Mouse (Mus musculus) midbrain, embryonic 16.5 days (tissue): ENCODE measurements at regions not wholly inside any gene's neighbourhood (a gene's known extent, or its start where the extent isn't known, plus 50 kb on each side); places are given as distances from the start of the nearest gene placed in this dataset.
A peak's percentile ranks its signal among the peaks of the same experiment; 100 is the strongest.

Experiments used
- ATAC-seq: fragments of 200-750 bp; cut with Nextera tagmentation; 2 replicates; pipeline ENCODE4 v1.8.0; 2017; ENCODE audit warnings: moderate TSS enrichment
- H3K27ac ChIP-seq: fragments of 300-500 bp; sonication (generic); 2 replicates; pipeline ENCODE4 v1.5.1; 2014; ENCODE audit warnings: mild to moderate bottlenecking, low read length, mixed read lengths
- H3K27me3 ChIP-seq: fragments of 300-500 bp; sonication (generic); 2 replicates; pipeline ENCODE4 v1.6.1; 2014; ENCODE audit warnings: low read depth, low read length, mixed read lengths; ENCODE audit not compliant: control insufficient read depth, insufficient read depth
- H3K36me3 ChIP-seq: fragments of 300-500 bp; sonication (generic); 2 replicates; pipeline ENCODE4 v1.6.1; 2014; ENCODE audit warnings: mild to moderate bottlenecking, low read length, moderate library complexity, mixed read lengths; ENCODE audit not compliant: control insufficient read depth, insufficient read depth
- H3K4me1 ChIP-seq: fragments of 300-500 bp; sonication (generic); 2 replicates; pipeline ENCODE4 v1.6.1; 2014; ENCODE audit warnings: mild to moderate bottlenecking, low read length, mixed read lengths; ENCODE audit not compliant: control insufficient read depth, insufficient read depth
- H3K4me2 ChIP-seq: fragments of 300-500 bp; sonication (generic); 2 replicates; pipeline ENCODE4 v1.6.1; 2014; ENCODE audit warnings: mild to moderate bottlenecking, low read length, mixed read lengths
- H3K4me3 ChIP-seq: fragments of 300-500 bp; sonication (generic); 2 replicates; pipeline ENCODE4 v1.5.1; 2014; ENCODE audit warnings: low read depth, mild to moderate bottlenecking, low read length, moderate library complexity, mixed read lengths
- H3K9ac ChIP-seq: fragments of 300-500 bp; sonication (generic); 2 replicates; pipeline ENCODE4 v1.6.1; 2014; ENCODE audit warnings: low read depth, low read length, mixed read lengths
- H3K9me3 ChIP-seq: fragments of 300-500 bp; sonication (generic); replicated peaks from 2 replicates; pipeline ENCODE4 v1.6.1; 2014; ENCODE audit warnings: mild to moderate bottlenecking, low read length, mixed read lengths; ENCODE audit not compliant: control insufficient read depth, poor library complexity, severe bottlenecking
- WGBS: fragments of 180-500 bp; shearing (Covaris S2); extraction: QIAGEN DNeasy Blood & Tissue Kit; methylation state at CpG from one replicate; pipeline ENCODE4 v1.1.7; 2014; 5-methylcytosine and 5-hydroxymethylcytosine counted together

DNA sequence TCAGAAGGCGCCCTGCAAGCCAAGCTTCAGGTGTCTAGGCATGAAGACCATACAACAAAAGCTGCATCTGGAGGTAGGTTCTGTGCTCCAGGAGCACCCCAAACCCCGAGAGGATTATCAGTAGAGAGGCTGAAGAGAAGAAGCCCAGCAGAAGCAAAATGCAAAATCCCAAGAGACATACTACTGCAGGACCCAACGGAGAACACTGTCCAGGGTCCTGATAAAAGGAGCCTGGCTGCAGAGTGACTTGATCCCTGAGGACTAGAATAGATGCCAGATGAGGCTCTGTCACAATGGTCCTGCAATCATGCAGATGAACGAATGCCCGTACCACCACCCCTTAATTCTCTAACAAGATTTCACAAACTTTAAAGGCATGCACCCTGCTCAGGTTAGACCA, 455.0 kb upstream of the Kdm8 start:
- 72% methylated on average over 5 of the region's 5 CpGs for WGBS
- Histone ChIP-seq H3K4me2 (no peak overlapping the region), H3K4me3 (no peak overlapping the region), H3K27me3 (no peaks in the 10 kb centered on the region), H3K9me3 (no peaks in the 10 kb centered on the region), H3K36me3 (no peaks in the 10 kb centered on the region), H3K4me1 (no peaks in the 10 kb centered on the region), H3K9ac (no peak overlapping the region), H3K27ac (no peak overlapping the region)
- ATAC-seq, result no peak

- WGBS, result 20% methylated on average over 13 of the region's 13 CpGs
- Histone ChIP-seq H3K27me3 (no peaks in the 10 kb centered on the region), H3K4me2 (peak overlapping the region; percentile 26), H3K36me3 (no peaks in the 10 kb centered on the region), H3K9me3 (no peaks in the 10 kb centered on the region), H3K9ac (no peak overlapping the region), H3K4me3 (no peak overlapping the region), H3K27ac (no peak overlapping the region), H3K4me1 (no peaks in the 10 kb centered on the region)
- no peak for ATAC-seq
These were observed 453.8 kb upstream of the Kdm8 start for GRCm38 (mm10) chr7:124990695-124991094.

DNA sequence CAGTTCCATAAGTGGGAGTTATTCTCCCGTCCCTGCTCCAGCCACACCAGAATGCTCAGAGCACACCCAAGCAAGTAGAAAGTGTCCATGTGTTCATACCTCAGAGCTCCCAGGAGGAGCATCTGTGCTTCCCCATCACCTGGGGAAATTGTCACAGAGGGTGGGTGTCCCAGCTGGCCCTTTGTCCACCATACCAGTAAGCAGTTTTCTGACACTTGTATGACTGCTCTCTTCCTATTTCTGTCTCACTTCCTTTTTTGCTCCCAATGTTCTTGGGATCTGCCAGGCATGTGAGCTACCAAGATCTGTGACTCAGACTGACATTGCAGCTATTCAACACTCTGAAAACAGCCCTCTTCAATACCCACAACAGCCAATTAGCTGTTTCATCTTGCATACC, 447.9 kb upstream of the Kdm8 start:
- Histone ChIP-seq H3K4me3 (no peak overlapping the region), H3K27me3 (no peaks in the 10 kb centered on the region), H3K36me3 (no peaks in the 10 kb centered on the region), H3K4me1 (peaks cover 1% of the 10 kb centered on the region; the same call in 1 of the 2 replicates), H3K4me2 (no peak overlapping the region), H3K27ac (no peak overlapping the region), H3K9me3 (no peaks in the 10 kb centered on the region), H3K9ac (no peak overlapping the region)
- no peak for ATAC-seq
- 100% methylated on average over 1 of the region's 1 CpGs for WGBS

DNA sequence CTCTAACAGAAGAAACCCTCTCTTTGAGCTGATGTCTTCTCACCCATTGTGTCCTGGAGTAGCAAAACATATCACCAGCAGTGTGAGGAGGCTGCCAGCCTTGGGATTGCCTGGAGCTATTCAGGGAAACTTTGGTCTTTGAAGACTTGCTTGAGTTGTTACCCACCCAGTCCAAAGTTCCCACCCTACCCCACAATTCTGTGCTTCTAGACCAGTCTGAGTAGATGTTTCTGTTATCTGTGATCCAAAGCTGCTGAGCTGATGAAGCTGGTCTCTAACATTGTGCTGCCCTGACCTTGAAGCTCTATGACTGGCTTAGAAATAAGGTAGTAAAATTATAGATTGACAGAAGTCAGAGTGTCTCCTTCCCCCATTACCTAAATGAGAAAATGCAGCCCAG, 443.8 kb upstream of the Kdm8 start:
- Histone ChIP-seq H3K4me2 (no peak overlapping the region), H3K9me3 (no peaks in the 10 kb centered on the region), H3K27ac (no peak overlapping the region), H3K9ac (no peak overlapping the region), H3K4me1 (peaks cover 4% of the 10 kb centered on the region; the same call in 1 of the 2 replicates), H3K27me3 (no peaks in the 10 kb centered on the region), H3K4me3 (no peak overlapping the region), H3K36me3 (no peaks in the 10 kb centered on the region)
- no peak for ATAC-seq

DNA sequence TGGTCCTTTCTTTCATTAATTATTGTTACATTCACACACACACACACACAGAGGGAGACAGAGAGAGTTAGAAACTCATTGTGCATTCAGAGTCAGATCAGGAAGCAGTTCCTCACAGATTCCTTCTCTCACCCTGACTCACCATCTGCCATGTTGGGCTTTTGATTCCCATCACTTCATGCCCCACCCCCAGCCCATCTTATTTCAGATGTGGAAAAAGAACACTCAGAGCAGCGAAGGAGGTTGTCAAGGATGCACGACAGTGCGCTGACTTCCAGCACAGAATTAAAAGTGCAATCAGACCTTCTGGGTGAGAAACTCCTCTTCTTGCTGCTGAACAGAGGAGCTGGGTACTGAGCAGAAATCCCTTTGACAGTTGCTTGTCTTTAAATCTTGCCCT, 438.8 kb upstream of the Kdm8 start:
- Histone ChIP-seq H3K4me1 (peaks cover 8% of the 10 kb centered on the region; the same call in 1 of the 2 replicates), H3K9me3 (no peaks in the 10 kb centered on the region), H3K4me3 (no peak overlapping the region), H3K36me3 (no peaks in the 10 kb centered on the region), H3K27me3 (no peaks in the 10 kb centered on the region), H3K27ac (no peak overlapping the region; the same call in 1 of the 2 replicates), H3K4me2 (no peak overlapping the region), H3K9ac (0 out of 2 replicates have a peak overlapping the region, but pooled peaks have one; percentile 20)
- 0 out of 2 replicates have a peak, but pooled peaks have one; percentile 32 for ATAC-seq
- 48% methylated on average over 3 of the region's 3 CpGs for WGBS

GRCm38 (mm10) chr7:125019259-125019658, 425.2 kb upstream of the Kdm8 start:
- Histone ChIP-seq H3K36me3 (no peaks in the 10 kb centered on the region), H3K4me2 (no peak overlapping the region), H3K4me1 (no peaks in the 10 kb centered on the region), H3K27ac (no peak overlapping the region), H3K9me3 (no peaks in the 10 kb centered on the region), H3K9ac (no peak overlapping the region), H3K27me3 (no peaks in the 10 kb centered on the region), H3K4me3 (no peak overlapping the region)
- 82% methylated on average over 1 of the region's 1 CpGs for WGBS
- no peak for ATAC-seq

DNA sequence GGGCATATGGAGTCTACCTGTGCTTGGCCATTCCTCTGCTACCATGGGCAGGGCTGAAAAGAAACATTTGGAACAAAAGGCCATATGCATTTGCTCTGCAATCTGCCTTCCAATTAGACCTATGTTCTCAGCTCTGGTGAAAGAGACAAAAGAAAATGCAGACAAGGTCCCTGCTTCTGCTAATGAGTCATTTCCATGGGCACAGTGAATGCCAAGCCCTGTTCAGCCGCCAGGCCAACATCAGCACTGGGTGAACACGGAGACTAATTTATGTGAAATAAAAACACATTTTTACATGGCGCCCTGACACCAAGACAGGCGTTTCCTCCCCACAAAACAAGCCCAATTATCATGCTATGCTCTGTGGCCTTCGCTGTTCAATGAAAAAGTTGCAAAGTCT, 419.5 kb upstream of the Kdm8 start:
- H3K9ac ChIP-seq, result no peak overlapping the region
- H3K27ac ChIP-seq, result no peak overlapping the region
- ATAC-seq, result no peak
- no peaks in the 10 kb centered on the region for H3K4me1 ChIP-seq
- H3K4me3 ChIP-seq, result no peak overlapping the region
- no peaks in the 10 kb centered on the region for H3K27me3 ChIP-seq
- no peaks in the 10 kb centered on the region; the same call in 1 of the 2 replicates for H3K9me3 ChIP-seq
- 84% methylated on average over 5 of the region's 5 CpGs for WGBS
- no peaks in the 10 kb centered on the region for H3K36me3 ChIP-seq
- no peak overlapping the region for H3K4me2 ChIP-seq

GRCm38 (mm10) chr7:125033778-125034177, 410.7 kb upstream of the Kdm8 start:
- Histone ChIP-seq H3K9me3 (no peaks in the 10 kb centered on the region; the same call in 1 of the 2 replicates), H3K9ac (no peak overlapping the region), H3K4me3 (no peak overlapping the region), H3K36me3 (no peaks in the 10 kb centered on the region), H3K4me1 (peaks cover 4% of the 10 kb centered on the region; the same call in 1 of the 2 replicates), H3K27ac (no peak overlapping the region), H3K27me3 (no peaks in the 10 kb centered on the region), H3K4me2 (no peak overlapping the region)
- 73% methylated on average over 3 of the region's 4 CpGs for WGBS
- ATAC-seq, result no peak

DNA sequence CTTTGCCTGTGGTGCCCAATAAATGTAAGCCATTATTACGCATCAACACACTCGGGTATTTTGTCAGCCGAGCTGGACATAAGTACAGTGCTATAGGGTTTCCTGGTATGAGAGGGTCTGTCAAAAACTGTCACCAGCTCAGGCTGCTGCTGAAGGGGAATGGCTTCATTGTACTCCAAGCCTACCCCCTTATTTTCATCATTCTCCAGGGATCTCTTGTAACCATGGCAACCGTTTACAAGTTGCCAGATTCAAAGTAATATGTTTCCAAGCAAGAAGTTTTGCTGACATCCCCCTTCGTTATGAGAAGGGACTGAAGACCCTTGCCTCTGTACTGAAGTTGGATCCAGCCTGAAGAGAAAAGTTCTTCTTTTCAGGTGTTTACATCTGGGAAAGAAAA, 410.3 kb upstream of the Kdm8 start:
- H3K4me2 ChIP-seq, result no peak overlapping the region
- no peak overlapping the region for H3K4me3 ChIP-seq
- H3K9ac ChIP-seq, result no peak overlapping the region
- H3K36me3 ChIP-seq, result no peaks in the 10 kb centered on the region
- peaks cover 4% of the 10 kb centered on the region; the same call in 1 of the 2 replicates for H3K4me1 ChIP-seq
- ATAC-seq, result no peak
- no peaks in the 10 kb centered on the region; the same call in 1 of the 2 replicates for H3K9me3 ChIP-seq
- WGBS, result 60% methylated on average over 5 of the region's 5 CpGs
- H3K27ac ChIP-seq, result no peak overlapping the region
- H3K27me3 ChIP-seq, result no peaks in the 10 kb centered on the region
